Mouse (Mus musculus): Measurements from ENCODE around the gene Vasp.

DNA sequence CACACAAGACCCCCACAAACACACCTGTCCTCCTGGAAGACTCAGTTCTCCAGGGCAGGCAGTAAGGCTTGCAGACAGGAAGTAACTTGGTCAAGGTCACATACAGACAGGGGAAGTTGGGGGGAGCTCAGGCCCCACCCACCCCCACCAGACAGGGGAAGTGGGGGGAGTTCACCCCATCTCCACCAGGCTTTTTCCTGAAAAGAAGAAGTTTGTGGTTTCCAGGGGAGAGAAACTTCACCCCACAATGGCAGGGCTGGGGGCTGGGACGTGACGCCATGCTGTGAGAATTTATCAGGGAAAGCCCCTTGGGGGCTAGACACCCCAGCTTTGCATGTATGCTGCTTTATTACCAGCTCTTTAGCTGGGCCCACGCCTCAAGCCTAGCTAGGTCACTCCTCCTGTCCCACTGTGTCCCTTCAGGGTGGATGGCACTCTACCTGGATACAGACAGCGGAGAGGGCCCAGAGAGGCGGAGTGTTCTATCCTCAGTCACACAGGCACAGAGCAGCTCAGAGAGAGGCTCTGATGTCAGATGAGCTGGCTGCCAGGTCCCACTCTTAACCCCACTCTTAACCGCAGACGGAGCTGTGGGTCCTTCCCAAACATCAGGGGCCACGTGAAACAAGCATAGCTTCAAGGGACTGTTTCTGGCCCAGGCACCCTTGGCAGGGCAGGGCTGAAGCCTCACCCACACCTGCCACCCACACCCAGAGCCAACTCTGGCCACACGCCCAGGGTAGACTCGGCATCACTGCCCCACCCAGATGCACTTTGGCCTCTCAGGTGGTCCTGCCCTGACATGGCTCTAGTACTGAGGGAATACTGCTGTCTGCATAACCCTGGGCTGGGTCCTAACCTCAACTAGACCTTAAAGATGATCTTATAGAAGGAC is 5.4 kb downstream of the Vasp start:
- TF ChIP-seq CTCF (IDR thresholded peaks at IDR 0.05; ENCODE audit: low read depth, low read length) = no peak
- no peak for TF ChIP-seq POLR2A (IDR thresholded peaks at IDR 0.05; ENCODE audit: insufficient read depth, low read length)
- no peak for TF ChIP-seq EP300 (IDR thresholded peaks at IDR 0.05; ENCODE audit: insufficient read depth, low read depth, low read length)

Measured in ES-Bruce4 (cell line).